In genomic region chr19:56477253-56477652, GRCm38 (mm10) we compare ENCODE assay signal across 15 mouse cellular contexts. TPM values are rescaled to one million over a fixed set of nuclear protein-coding genes. Genes with fewer than 3 reads are reported as not detected.
"Had no signal": no experiment of that assay in that cellular context is flagged by ENCODE, and none has a peak within 500 bp of the region (broad histone marks: within the 10 kb centered on the region; RNA-seq: fewer than 3 reads in every experiment).

No protein-coding gene starts in this region.

- H3K4me3 ChIP-seq: left cerebral cortex, adult 2 months; limb, embryonic 15.5 days; liver, embryonic 12.5 days; myocyte; neural tube, embryonic 15.5 days had no signal

- H3K36me3 ChIP-seq: limb, embryonic 15.5 days; liver, embryonic 12.5 days; neural tube, embryonic 15.5 days had no signal

- H3K27ac ChIP-seq: left cerebral cortex, adult 2 months; limb, embryonic 15.5 days; liver, embryonic 12.5 days; neural tube, embryonic 15.5 days had no signal

- H3K9ac ChIP-seq: limb, embryonic 15.5 days; liver, embryonic 12.5 days; lung, embryonic 14.5 days; neural tube, embryonic 15.5 days had no signal

- H3K4me2 ChIP-seq: limb, embryonic 15.5 days; liver, embryonic 12.5 days; lung, embryonic 14.5 days; neural tube, embryonic 15.5 days had no signal

- H3K9me3 ChIP-seq: limb, embryonic 15.5 days; liver, embryonic 12.5 days; neural tube, embryonic 15.5 days had no signal

- ATAC-seq: liver, embryonic 12.5 days had no signal

- H3K27me3 ChIP-seq: limb, embryonic 15.5 days; neural tube, embryonic 15.5 days had no signal

- DNase-seq: kidney, postnatal 10 days; lung, embryonic 14.5 days; lung, postnatal 10 days; lung, postnatal 4 days; spleen, adult 18-20 months; thymus, adult 2 months; thymus, postnatal 25 days had no signal

RNA-seq across cellular contexts. Expression of gene Plekhs1, which starts 15.8 kb away (rescaled TPM):
- total RNA-seq: megakaryocyte-erythroid progenitor cell, adult 5-6 weeks had no signal
- polyA plus RNA-seq: limb, embryonic 11.5 days; limb, embryonic 15.5 days; liver, embryonic 12.5 days; liver, embryonic 16.5 days had no signal
